Mouse (Mus musculus) liver, embryonic 14.5 days (tissue): ENCODE results near the gene H2al1m. TPM values are rescaled to one million over a fixed set of nuclear protein-coding genes. Genes with fewer than 3 reads are reported as not detected.
A peak's percentile ranks its signal among the peaks of the same experiment; 100 is the strongest.

Experiments used
- ATAC-seq: fragments of 200-750 bp; cut with Nextera tagmentation; 2 replicates; pipeline ENCODE4 v1.8.0; 2017; ENCODE audit warnings: moderate number of reproducible peaks, mild to moderate bottlenecking, moderate library complexity; ENCODE audit not compliant: insufficient read depth
- DNase-seq, 3 experiments: peaks; one replicate each; pipeline ENCODE4 v3.0.0-alpha.2; 2012 to 2013; ENCODE audit warnings: low read depth in 3 of 3, low spot score in 3 of 3
- H3K27ac ChIP-seq: fragments of 300-500 bp; sonication (generic); 2 replicates; pipeline ENCODE4 v1.5.1; 2014; ENCODE audit warnings: moderate library complexity, mild to moderate bottlenecking, control low read depth, inconsistent platforms
- H3K27me3 ChIP-seq: fragments of 300-500 bp; sonication (generic); 2 replicates; pipeline ENCODE4 v1.6.1; 2014; ENCODE audit warnings: mild to moderate bottlenecking, low read length, moderate library complexity; ENCODE audit not compliant: control insufficient read depth, insufficient read depth
- H3K36me3 ChIP-seq: fragments of 300-500 bp; sonication (generic); replicated peaks from 2 replicates; pipeline ENCODE4 v1.6.1; 2014; ENCODE audit warnings: low read depth; ENCODE audit not compliant: control insufficient read depth, insufficient read depth
- H3K4me1 ChIP-seq, 2 experiments: fragments of 200-500 bp in 1 of 2; fragments of 300-500 bp in 1 of 2; sonication (generic) in 1 of 2; replicated peaks; 2 replicates each; pipeline ENCODE4 v1.6.1; 2012 to 2014; ENCODE audit warnings: antibody characterized with exemption in 1 of 2, inconsistent platforms in 1 of 2, low read length in 1 of 2; ENCODE audit not compliant: control insufficient read depth in 2 of 2, insufficient read depth in 2 of 2
- H3K4me2 ChIP-seq: fragments of 300-500 bp; sonication (generic); 2 replicates; pipeline ENCODE4 v1.6.1; 2014; ENCODE audit warnings: low read depth, mild to moderate bottlenecking, control low read depth, moderate library complexity
- H3K4me3 ChIP-seq, 2 experiments: fragments of 200-500 bp in 1 of 2; fragments of 300-500 bp in 1 of 2; sonication (generic) in 1 of 2; 2 replicates each; pipeline ENCODE4 v1.5.1; 2012 to 2014; ENCODE audit warnings: low read depth in 2 of 2, low read length in 2 of 2, mild to moderate bottlenecking in 2 of 2, control low read depth in 1 of 2, inconsistent platforms in 1 of 2, moderate library complexity in 1 of 2; ENCODE audit not compliant: insufficient read depth in 1 of 2
- H3K9ac ChIP-seq: fragments of 300-500 bp; sonication (generic); replicated peaks from 2 replicates; pipeline ENCODE4 v1.6.1; 2014; ENCODE audit warnings: mild to moderate bottlenecking, control low read depth, moderate library complexity
- H3K9me3 ChIP-seq: fragments of 300-500 bp; sonication (generic); 2 replicates; pipeline ENCODE4 v1.6.1; 2016; ENCODE audit warnings: low read length, mixed read lengths; ENCODE audit not compliant: control insufficient read depth
- CTCF ChIP-seq: IDR thresholded peaks from 2 replicates; pipeline ENCODE4 v1.5.1; 2016; ENCODE audit warnings: antibody characterized with exemption, low read depth, control low read depth
- EP300 ChIP-seq: IDR thresholded peaks from 2 replicates; pipeline ENCODE4 v1.6.1; 2016; ENCODE audit warnings: antibody characterized with exemption, low read depth
- WGBS: fragments of 180-500 bp; shearing (Covaris S2); extraction: QIAGEN DNeasy Blood & Tissue Kit; methylation state at CpG from one replicate; pipeline ENCODE4 v1.1.7; 2014; ENCODE audit not compliant: insufficient replicate concordance; 5-methylcytosine and 5-hydroxymethylcytosine counted together
- polyA plus RNA-seq, 2 experiments: library from polyadenylated mRNA; depleted of rRNA in 1 of 2; stranded (reverse) in 1 of 2; unstranded in 1 of 2; fragments of >200 nt; fragmentation: Nextera tagmentation in 1 of 2; extraction: Ambion mirVana in 1 of 2; gene quantifications; 2 replicates each; pipeline versions ENCODE4 v1.2.1 to v1.2.3; 2012 to 2014

Gene H2al1m
- polyA plus RNA-seq, 2 experiments, result 1.8 to 2.2 TPM

GRCm38 (mm10) chrX:9271112-9271511, 12.5 kb upstream of the H2al1m start:
- peak overlapping the region; percentile 9; the same call in 1 of the 2 replicates for H3K9ac ChIP-seq
- no peaks in the 10 kb centered on the region for H3K9me3 ChIP-seq
- DNase-seq (no peak), ATAC-seq (no peak)
- 49% methylated on average over 3 of the region's 3 CpGs for WGBS
- TF ChIP-seq CTCF (no peak), EP300 (no peak)
- H3K4me2 ChIP-seq, result peak overlapping the region; percentile 68
- H3K27me3 ChIP-seq, result no peaks in the 10 kb centered on the region
- no peak overlapping the region for H3K4me3 ChIP-seq
- no peaks in the 10 kb centered on the region for H3K36me3 ChIP-seq
- peaks cover 0 to 5% of the 10 kb centered on the region in 2 experiments; a peak in 1 of 4 replicates for H3K4me1 ChIP-seq
- no peak overlapping the region for H3K27ac ChIP-seq

- DNase-seq (no peak), ATAC-seq (peak; percentile 1; the same call in 1 of the 2 replicates)
- Histone ChIP-seq H3K27ac (peak overlapping the region; percentile 81), H3K27me3 (no peaks in the 10 kb centered on the region), H3K4me3 (peak overlapping the region; percentile 76 to 90), H3K36me3 (no peaks in the 10 kb centered on the region), H3K9ac (peak overlapping the region; percentile 81), H3K9me3 (no peaks in the 10 kb centered on the region), H3K4me1 (peaks cover 0 to 5% of the 10 kb centered on the region in 2 experiments; a peak in 2 of 4 replicates), H3K4me2 (peak overlapping the region; percentile 68)
- WGBS, result 13% methylated on average over 8 of the region's 8 CpGs
- TF ChIP-seq CTCF (no peak), EP300 (no peak)
These were observed 11.6 kb upstream of the H2al1m start for GRCm38 (mm10) chrX:9271947-9272459.

- H3K36me3 ChIP-seq, result no peaks in the 10 kb centered on the region
- DNase-seq (peak in 2 of 3 experiments; percentile 60 to 61), ATAC-seq (peak; percentile 91)
- H3K27ac ChIP-seq, result peak within 1 kb of the TSS; percentile 81
- H3K4me3 ChIP-seq, result peak within 1 kb of the TSS; percentile 76 to 90
- H3K4me1 ChIP-seq, result peaks cover 0 to 5% of the 10 kb centered on the region in 2 experiments; a peak in 2 of 4 replicates
- H3K9ac ChIP-seq, result peak within 1 kb of the TSS; percentile 81
- H3K4me2 ChIP-seq, result peak within 1 kb of the TSS; percentile 68
- TF ChIP-seq CTCF (peak; percentile 12; the same call in 1 of the 2 replicates), EP300 (no peak)
- no peaks in the 10 kb centered on the region for H3K9me3 ChIP-seq
- no peaks in the 10 kb centered on the region for H3K27me3 ChIP-seq
- WGBS, result 7% methylated on average over 85 of the region's 94 CpGs
These were observed 10.9 kb upstream of the H2al1m start, which contains the start of gene Xk for GRCm38 (mm10) chrX:9272460-9273361. Xk (plus strand) TSS chrX:9272756.

GRCm38 (mm10) chrX:9273377-9274002, 10.1 kb upstream of the H2al1m start:
- TF ChIP-seq EP300 (no peak), CTCF (no peak)
- 30% methylated on average over 12 of the region's 12 CpGs for WGBS

More at GRCm38 (mm10) chrX:9273377-9274002, 10.1 kb upstream of the H2al1m start:
- DNase-seq, result no peak
- Histone ChIP-seq H3K9ac (peak overlapping the region; percentile 81), H3K9me3 (no peaks in the 10 kb centered on the region), H3K4me2 (peak overlapping the region; percentile 64), H3K27me3 (no peaks in the 10 kb centered on the region), H3K4me1 (peaks cover 0 to 5% of the 10 kb centered on the region in 2 experiments; a peak in 2 of 4 replicates), H3K36me3 (no peaks in the 10 kb centered on the region), H3K4me3 (peak overlapping the region; percentile 76 to 90), H3K27ac (peak overlapping the region; percentile 68)
- 0 out of 2 replicates have a peak, but pooled peaks have one; percentile 12 for ATAC-seq
